Mouse (Mus musculus): ENCODE data around the gene Foxo1. TPM values are rescaled to one million over a fixed set of nuclear protein-coding genes. Genes with fewer than 3 reads are reported as not detected.

Gene Foxo1
- polyA plus RNA-seq, 1 experiment = 5.8 TPM

GRCm38 (mm10) chr3:52376974-52377373 is 108.8 kb downstream of the Foxo1 start:
- DNase-seq (ENCODE audit: low read depth) = no peak
- TF ChIP-seq POLR2A (IDR thresholded peaks at IDR 0.05; ENCODE audit: borderline replicate concordance, extremely low read depth, insufficient read depth, insufficient read length, poor library complexity, severe bottlenecking) (no peak), CTCF (IDR thresholded peaks at IDR 0.05; ENCODE audit: borderline replicate concordance, extremely low read depth, insufficient read depth, insufficient read length) (no peak)

- DNase-seq (ENCODE audit: low read depth) = no peak
- no peak for TF ChIP-seq POLR2A (IDR thresholded peaks at IDR 0.05; ENCODE audit: borderline replicate concordance, extremely low read depth, insufficient read depth, insufficient read length, poor library complexity, severe bottlenecking)
- no peak for TF ChIP-seq CTCF (IDR thresholded peaks at IDR 0.05; ENCODE audit: borderline replicate concordance, extremely low read depth, insufficient read depth, insufficient read length)
Observed at GRCm38 (mm10) chr3:52383351-52383750, 115.2 kb downstream of the Foxo1 start.

- no peak for DNase-seq (ENCODE audit: low read depth)
- TF ChIP-seq CTCF (IDR thresholded peaks at IDR 0.05; ENCODE audit: borderline replicate concordance, extremely low read depth, insufficient read depth, insufficient read length) = no peak
- TF ChIP-seq POLR2A (IDR thresholded peaks at IDR 0.05; ENCODE audit: borderline replicate concordance, extremely low read depth, insufficient read depth, insufficient read length, poor library complexity, severe bottlenecking) = no peak
Observed at GRCm38 (mm10) chr3:52386343-52386742, 118.2 kb downstream of the Foxo1 start.

GRCm38 (mm10) chr3:52390321-52390720 is 122.2 kb downstream of the Foxo1 start:
- TF ChIP-seq POLR2A (IDR thresholded peaks at IDR 0.05; ENCODE audit: borderline replicate concordance, extremely low read depth, insufficient read depth, insufficient read length, poor library complexity, severe bottlenecking) (no peak), CTCF (IDR thresholded peaks at IDR 0.05; ENCODE audit: borderline replicate concordance, extremely low read depth, insufficient read depth, insufficient read length) (no peak)
- no peak for DNase-seq (ENCODE audit: low read depth)

- no peak for TF ChIP-seq POLR2A (IDR thresholded peaks at IDR 0.05; ENCODE audit: borderline replicate concordance, extremely low read depth, insufficient read depth, insufficient read length, poor library complexity, severe bottlenecking)
- no peak for DNase-seq (ENCODE audit: low read depth)
Observed at GRCm38 (mm10) chr3:52390766-52391665, 122.9 kb downstream of the Foxo1 start.

GRCm38 (mm10) chr3:52391897-52392296 is 123.8 kb downstream of the Foxo1 start:
- peak; percentile 27 for DNase-seq (ENCODE audit: low read depth)

GRCm38 (mm10) chr3:52392521-52392920 is 124.4 kb downstream of the Foxo1 start:
- TF ChIP-seq POLR2A (IDR thresholded peaks at IDR 0.05; ENCODE audit: borderline replicate concordance, extremely low read depth, insufficient read depth, insufficient read length, poor library complexity, severe bottlenecking) = no peak
- TF ChIP-seq CTCF (IDR thresholded peaks at IDR 0.05; ENCODE audit: borderline replicate concordance, extremely low read depth, insufficient read depth, insufficient read length) = no peak
- DNase-seq (ENCODE audit: low read depth) = no peak

More at GRCm38 (mm10) chr3:52391897-52392296, 123.8 kb downstream of the Foxo1 start:
- TF ChIP-seq CTCF (IDR thresholded peaks at IDR 0.05; ENCODE audit: borderline replicate concordance, extremely low read depth, insufficient read depth, insufficient read length) (no peak), POLR2A (IDR thresholded peaks at IDR 0.05; ENCODE audit: borderline replicate concordance, extremely low read depth, insufficient read depth, insufficient read length, poor library complexity, severe bottlenecking) (no peak)

- DNase-seq (ENCODE audit: low read depth) = no peak
- TF ChIP-seq POLR2A (IDR thresholded peaks at IDR 0.05; ENCODE audit: borderline replicate concordance, extremely low read depth, insufficient read depth, insufficient read length, poor library complexity, severe bottlenecking) (no peak), CTCF (IDR thresholded peaks at IDR 0.05; ENCODE audit: borderline replicate concordance, extremely low read depth, insufficient read depth, insufficient read length) (no peak)
Observed at GRCm38 (mm10) chr3:52393171-52393570, 125.0 kb downstream of the Foxo1 start.

GRCm38 (mm10) chr3:52396121-52396731 is 128.1 kb downstream of the Foxo1 start:
- no peak for TF ChIP-seq POLR2A (IDR thresholded peaks at IDR 0.05; ENCODE audit: borderline replicate concordance, extremely low read depth, insufficient read depth, insufficient read length, poor library complexity, severe bottlenecking)
- TF ChIP-seq CTCF (IDR thresholded peaks at IDR 0.05; ENCODE audit: borderline replicate concordance, extremely low read depth, insufficient read depth, insufficient read length) = no peak
- no peak for DNase-seq (ENCODE audit: low read depth)

GRCm38 (mm10) chr3:52396951-52397615 is 128.9 kb downstream of the Foxo1 start:
- no peak for TF ChIP-seq POLR2A (IDR thresholded peaks at IDR 0.05; ENCODE audit: borderline replicate concordance, extremely low read depth, insufficient read depth, insufficient read length, poor library complexity, severe bottlenecking)
- TF ChIP-seq CTCF (IDR thresholded peaks at IDR 0.05; ENCODE audit: borderline replicate concordance, extremely low read depth, insufficient read depth, insufficient read length) = no peak
- DNase-seq (ENCODE audit: low read depth) = no peak

- TF ChIP-seq CTCF (IDR thresholded peaks at IDR 0.05; ENCODE audit: borderline replicate concordance, extremely low read depth, insufficient read depth, insufficient read length) = no peak
- no peak for TF ChIP-seq POLR2A (IDR thresholded peaks at IDR 0.05; ENCODE audit: borderline replicate concordance, extremely low read depth, insufficient read depth, insufficient read length, poor library complexity, severe bottlenecking)
- DNase-seq (ENCODE audit: low read depth) = no peak
Observed at GRCm38 (mm10) chr3:52397961-52398360, 129.8 kb downstream of the Foxo1 start.

Data from brain, embryonic 14.5 days (tissue).